Mouse (Mus musculus): ENCODE data around the gene Trank1.

DNA sequence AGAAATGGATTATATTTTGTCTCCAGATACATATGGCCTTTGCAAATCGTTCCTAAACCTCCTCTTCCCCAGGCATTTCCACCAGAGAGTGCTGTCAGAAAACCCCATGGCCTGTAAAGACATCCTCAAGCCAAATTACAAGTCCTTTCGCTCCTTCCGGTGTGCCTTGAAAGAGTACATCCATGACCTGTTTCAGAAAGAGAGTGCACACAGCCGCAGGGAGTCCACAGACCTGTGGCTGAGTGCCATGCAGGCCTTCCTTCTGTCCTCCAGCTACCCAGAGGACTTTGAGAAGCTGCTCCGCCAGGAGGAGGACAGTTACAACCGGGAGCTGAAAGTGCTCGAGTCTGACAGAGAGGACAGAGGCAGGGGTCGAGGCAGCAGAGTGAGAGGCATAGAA, 79.5 kb downstream of the Trank1 start:
- TF ChIP-seq POLR2A (IDR thresholded peaks at IDR 0.05; ENCODE audit: borderline replicate concordance, control insufficient read depth, low read depth, low read length): no peak
- TF ChIP-seq CTCF (IDR thresholded peaks at IDR 0.05; ENCODE audit: control insufficient read depth, insufficient read depth, low read length): no peak

Data from bone marrow, adult 2 months (tissue).